Mouse (Mus musculus): Measurements from ENCODE around the gene Gm10192.

- TF ChIP-seq CHD2 (IDR thresholded peaks at IDR 0.05; ENCODE audit: low read depth, low read length), result no peak
- TF ChIP-seq HCFC1 (IDR thresholded peaks at IDR 0.05; ENCODE audit: borderline replicate concordance, insufficient read depth, low read length), result no peak
- no peak for TF ChIP-seq ZC3H11A (IDR thresholded peaks at IDR 0.05; ENCODE audit: borderline replicate concordance, low read depth, low read length)
These were observed 10.2 kb upstream of the Gm10192 start for GRCm38 (mm10) chr4:97193176-97193575.

Measured in ES-E14 (cell line).